Mouse (Mus musculus) Muller cell, postnatal 12 days (primary cell): Measurements from ENCODE around the gene Fgd4.
"Not testable (repeated sequence)": the region's sequence is repeated elsewhere in the genome, so short reads cannot be mapped to it uniquely, and the experiment has no call there.

ENCODE experiments used
- DNase-seq: peaks from one replicate; pipeline ENCODE4 v3.0.0-alpha.2; 2015; ENCODE audit errors: inconsistent ontology term

The Fgd4 gene

DNA sequence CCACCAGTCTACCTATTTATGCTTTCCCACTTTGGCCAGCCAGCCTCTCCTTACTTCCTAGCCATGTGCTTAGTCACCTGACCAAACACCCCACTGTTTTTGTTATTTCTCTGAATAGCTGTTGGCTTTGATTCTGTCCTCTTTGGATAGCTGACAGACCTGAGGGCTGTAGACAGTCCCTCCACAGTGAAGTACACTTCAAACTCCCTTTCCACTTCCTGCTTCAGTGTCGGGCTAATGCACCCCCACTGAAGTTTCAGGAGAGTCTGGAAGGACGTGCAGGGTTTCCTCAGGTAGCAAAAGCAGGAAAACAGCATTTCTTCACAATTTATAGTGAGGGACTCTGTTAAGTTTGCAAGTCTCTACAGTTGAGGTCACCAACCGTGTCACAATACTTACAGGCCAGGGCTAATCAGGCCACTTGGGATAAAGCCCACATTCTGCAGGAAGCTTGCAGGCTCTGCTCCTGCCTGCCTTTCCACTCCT, 57.4 kb downstream of the Fgd4 start:
- DNase-seq: peak; percentile 40

DNA sequence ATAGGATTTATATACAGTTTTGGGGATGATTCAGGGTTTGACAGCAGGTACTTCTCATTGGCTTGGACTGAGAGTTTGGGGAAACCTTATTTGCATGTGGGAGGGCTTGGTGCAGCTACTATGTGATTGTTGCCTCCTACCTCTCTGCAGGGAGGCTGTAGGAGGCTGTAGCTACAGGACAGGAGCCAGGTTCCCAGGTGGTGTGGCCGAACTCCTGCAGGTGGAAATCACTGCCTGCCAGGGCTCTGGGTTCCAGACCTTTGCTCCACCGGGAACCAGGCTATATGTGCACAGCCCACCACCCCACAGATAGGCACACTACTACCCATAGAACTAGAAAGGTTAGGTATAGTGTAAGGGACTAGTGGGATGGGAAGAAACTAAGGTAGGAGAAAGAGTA, 61.0 kb downstream of the Fgd4 start:
- DNase-seq: not testable (repeated sequence)

DNA sequence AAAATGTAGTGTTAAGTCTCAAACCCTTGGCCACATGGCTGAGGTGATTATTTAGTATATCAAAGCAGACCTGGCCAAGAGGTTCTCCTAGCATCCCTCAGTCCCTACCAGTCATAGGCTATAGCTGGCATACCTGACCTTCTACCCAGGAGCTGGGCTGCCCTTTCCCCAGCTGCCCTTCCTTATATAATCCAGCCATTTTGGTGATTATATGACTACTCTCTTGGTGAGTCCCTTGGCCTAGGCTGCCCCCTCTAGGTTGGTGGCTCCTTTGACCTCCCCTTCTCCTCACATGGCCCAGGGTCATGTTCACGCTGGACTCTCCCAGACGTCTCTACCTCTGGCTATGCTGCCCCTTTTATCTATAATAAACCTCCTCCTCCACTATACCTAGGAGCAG, 65.1 kb downstream of the Fgd4 start:
- no peak for DNase-seq

DNA sequence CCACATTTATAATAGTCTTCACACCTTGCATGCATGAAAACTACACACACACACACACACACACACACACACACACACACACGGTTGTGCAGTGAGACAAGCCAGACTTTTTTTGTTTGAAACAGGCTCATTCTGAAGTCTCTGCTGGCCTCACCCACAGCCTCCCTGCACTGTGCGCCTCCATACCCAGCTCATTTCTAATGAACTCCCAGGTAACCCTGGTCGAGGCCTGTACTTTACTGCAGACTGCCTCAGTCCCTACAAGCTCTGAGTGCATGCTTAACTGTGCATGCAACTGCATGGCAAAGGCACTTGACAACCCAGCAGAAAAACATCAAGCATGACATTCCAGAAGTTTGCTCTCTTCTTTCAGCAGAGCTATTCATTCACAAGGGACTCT, 72.3 kb downstream of the Fgd4 start:
- DNase-seq: no peak

DNA sequence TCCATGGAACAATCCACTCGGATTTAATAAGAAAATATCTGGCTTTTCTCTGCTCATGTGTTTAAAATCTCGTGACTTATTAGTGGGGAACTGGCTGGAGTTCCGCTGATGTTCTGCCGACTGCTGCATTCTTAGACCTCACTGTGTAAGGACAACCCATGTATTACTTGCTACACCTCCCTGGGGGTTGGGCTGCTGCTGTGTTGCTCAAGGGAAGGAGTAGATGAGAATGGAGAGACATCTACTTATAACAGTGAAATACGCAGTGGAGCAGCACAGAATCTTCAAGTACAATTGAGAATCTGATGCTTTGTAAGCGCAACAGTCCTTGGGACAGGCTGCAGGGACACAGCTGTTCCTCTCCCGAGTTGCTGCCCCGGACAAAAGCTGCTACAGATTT, 73.1 kb downstream of the Fgd4 start:
- DNase-seq: peak; percentile 62

DNA sequence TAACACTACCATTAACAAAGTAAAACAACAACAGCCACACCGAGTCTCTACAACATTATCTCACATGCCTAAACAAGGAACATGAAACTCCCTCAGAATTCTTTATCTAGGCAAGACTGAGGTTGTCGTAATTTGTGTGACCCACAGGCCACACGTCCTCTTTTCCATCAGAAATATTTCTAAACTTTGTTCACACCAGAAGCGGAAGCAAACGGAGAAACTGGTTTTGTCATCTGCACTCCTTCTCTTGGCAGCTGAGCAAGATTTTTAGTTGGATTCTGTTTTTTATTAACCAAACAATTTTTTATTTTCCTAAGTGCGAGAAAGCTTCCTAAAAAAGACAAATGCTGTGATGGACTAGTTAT, 73.6 kb downstream of the Fgd4 start:
- DNase-seq: peak; percentile 35

DNA sequence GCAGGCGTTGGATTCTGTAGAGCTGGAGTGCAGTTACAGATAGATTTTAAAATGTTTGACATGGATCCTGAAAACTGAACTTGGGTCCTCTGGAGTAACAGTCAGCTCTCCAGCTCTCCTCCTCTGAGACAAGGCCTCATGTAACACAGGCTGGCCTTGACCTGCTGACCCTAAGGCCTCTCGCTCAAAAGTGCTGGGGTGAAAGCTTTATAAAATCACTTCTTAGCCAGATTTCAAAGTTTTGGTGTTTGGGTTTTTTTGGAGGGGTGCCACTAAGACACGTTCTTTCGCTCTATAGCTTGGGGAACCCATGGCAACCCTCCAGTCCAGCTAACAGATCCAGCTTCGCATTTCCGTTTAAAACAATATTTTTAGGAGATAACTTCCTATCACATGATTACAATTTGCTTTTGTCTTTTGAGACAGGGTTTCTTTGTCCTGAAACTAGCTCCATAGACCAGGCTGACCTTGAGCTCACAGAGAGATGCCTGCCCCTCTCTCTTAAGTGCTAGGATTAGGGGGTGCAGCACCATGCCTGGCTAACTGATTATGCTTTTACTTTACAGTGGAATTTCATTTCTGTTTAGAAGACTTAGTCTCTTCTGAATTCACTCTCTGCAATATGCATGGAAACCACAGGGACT, 74.1 kb downstream of the Fgd4 start:
- DNase-seq: peak; percentile 12

DNA sequence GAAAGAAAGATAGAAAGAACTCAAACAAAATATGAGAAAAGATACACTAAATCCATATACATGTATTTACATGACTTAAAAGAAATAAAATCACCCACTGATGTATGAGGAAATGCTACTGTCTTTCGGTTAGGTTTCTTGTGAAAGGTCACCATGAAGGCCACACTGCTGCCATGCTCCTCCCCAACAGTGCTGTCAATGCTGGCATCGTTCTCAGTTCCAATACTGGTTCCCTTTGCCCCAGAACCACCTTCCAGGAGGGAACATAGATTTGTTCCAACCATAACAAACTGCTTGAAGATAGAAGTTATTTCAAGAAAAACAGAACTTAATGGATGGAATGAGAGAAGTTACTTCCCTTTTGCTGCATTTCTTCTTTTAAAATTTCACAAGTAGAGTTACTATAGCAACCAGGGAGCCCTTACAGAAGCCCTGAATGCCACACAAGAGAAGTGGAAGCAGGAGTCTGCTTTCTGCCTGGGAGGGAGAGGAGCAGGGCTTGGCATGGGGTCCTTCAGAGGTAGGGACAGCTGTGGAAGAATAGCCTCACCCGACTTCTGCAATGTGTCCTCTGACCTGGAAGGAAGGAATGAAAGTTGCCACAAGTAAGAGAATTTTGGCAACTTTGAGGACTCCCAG, 75.0 kb downstream of the Fgd4 start:
- DNase-seq: peak; percentile 16

DNA sequence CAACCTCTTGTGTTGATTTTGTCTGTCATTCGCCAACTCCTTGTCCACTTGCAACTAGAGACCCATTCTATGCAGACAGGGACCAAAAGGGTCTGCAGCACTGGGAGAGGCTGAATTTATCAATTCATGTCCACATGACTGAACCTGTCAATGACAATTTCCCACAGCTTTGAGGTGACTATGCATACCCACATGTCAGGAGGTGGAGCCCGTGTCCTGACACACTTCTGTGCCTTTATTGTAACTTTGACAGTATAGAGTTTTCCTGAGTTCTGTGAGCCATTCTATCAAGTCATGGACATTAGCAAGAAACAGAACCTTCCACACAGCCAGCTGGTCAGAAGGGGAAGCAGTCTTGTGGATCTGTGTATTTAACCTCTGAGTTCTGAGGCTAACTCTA, 76.7 kb downstream of the Fgd4 start:
- no peak for DNase-seq

DNA sequence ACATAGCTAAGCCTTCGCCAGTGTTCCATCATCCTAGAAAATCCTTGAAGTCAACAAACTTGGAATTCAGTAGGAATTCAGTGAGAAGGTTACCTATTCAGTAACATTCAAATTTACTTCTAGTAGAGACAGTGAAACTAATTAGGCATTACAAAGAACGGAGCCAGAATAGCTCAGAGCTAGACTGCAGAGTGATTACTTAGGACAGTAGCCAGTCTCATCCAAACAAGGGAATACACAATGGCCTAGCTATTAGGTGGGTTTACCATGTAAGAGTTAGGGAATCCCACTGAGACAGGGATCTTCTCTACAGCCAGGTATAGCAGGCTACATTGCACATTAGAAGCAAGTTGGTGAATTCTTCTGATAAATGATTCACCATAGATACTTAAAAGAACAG, 77.5 kb downstream of the Fgd4 start:
- DNase-seq: not testable (repeated sequence)

DNA sequence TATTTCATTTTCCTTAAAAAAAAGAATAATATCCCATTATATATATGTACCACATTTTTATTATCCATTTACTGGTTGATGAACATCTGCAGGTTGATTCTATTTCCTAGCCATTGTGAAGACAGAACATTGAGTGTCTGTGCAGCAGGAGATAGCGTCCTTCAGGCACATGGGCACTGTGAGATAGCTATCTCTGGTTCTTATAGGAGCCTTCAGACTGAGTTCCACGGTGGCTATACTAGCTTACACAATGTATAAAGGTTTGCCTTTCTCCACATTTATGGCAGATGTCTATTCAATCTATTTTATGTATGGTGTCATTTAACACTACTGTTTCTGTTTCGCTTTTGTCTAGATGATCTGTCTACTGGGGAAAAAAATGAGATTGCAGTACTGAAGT, 98.9 kb downstream of the Fgd4 start:
- DNase-seq: no peak

DNA sequence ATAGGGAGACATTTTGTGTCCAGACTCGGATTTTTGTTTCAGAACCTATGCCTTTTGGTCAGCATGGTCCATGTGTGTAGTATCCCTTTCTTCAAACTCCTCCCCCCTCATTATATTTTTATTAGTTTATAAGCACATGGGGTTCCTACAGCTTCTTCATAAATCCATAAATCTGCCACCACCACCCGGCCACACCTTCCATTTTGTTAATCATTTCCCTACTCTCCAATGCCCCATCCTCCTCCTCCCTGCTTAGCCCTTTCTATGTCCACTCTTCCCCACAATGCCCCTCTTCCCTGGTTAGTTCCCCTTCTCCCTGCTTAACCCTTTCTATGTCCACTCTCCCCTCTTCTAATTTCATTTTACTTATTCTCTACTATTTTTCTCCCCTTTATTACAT, 99.4 kb downstream of the Fgd4 start:
- no peak for DNase-seq

DNA sequence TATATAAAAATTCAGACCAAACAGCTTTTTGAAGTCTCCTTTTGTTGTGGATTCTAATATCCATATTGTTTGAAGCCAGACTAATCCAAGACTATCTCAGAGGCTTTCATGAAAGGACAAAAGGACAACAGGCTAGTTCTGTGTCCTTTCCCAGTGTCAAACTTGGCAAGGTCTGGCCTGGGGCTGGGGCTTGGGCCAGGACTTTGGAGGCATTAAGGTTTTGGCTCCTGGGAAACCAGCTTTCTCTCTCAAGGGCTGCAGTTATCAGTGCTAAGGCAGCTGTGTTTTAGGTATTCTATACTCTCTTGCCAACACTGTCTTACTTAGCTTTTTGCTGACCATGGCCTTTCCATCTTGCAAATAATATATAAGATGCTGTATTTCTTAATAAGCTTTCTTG, 101.6 kb downstream of the Fgd4 start:
- peak; percentile 68 for DNase-seq

DNA sequence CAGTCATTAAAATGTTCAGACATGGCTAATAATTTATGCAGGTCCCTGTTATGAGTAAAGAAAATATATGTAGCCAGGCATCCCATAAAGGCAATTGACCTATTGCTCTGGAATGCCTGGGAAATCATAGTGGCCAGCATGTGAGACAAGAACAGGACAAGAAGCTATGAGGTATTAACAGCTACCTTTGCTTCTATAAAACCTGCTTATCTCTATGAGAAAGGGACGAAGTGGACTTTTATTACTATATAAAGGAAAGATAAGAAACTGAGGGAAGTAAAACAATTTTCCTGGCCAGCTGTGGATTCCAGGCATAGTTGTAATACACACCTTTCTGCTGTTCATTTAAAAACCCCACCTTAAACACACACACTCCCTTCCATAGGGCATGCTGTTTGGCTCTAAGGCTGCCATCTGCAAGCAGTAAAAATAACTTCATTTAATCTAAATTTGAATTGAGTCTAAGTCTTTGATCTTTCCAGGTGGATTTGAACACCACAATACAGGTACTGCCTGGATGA, 114.8 kb downstream of the Fgd4 start:
- no peak for DNase-seq

DNA sequence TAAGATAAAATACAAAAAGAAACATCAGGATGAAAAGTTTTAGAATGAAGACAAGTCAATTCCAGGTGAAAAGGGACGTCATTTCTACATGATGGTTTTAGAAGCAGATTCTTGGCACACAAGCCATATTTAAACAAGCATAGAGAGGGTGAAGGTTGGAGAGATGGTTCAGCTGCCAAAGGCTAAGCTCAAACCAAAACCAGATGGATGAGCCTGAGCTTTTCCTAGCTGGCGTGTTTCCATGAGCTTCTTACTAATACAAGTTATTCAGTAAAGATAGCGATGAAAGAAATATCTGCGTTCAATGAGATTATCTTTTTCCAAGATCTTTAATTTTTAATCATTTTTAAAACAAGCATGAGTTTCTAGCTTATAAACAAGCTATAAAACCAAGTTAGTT, 115.7 kb downstream of the Fgd4 start:
- DNase-seq: no peak

DNA sequence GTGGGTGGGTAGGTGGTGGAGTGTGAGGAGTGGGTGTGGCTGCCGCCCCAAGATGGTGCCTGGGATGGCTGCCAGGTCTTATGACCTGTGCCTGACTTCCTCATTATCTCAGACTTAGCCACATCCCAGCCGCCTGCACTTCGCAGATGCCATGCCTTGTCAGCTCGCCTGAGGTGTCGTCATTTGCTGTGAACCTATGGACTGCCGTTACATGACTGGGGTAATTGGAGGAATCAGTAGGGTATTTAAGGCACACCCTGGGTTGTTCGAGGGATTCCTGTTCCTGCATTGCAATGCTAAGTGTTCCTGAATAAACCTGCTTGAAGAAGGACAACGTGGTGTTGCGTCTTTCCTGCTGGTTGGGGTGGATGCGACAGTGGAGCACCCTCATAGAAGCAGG, 126.9 kb downstream of the Fgd4 start:
- not testable (repeated sequence) for DNase-seq

DNA sequence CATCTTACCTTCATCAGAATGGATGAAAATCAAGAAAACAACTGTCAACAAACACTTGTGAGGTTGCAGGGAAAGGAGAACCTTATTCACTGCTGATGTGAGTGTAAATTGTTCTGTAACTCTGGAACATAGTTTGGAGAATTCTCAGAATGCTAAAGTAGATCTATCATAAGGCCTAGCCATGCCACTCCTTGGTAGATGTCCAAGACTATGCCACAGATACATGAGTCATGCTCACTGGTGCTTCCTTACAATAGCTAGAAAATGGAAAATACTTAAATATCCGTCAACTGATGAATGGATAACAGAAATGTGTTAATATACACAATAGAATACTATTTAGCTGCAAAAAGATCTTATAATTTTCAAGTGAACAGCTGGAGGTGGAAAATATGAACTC, 150.3 kb downstream of the Fgd4 start:
- peak; percentile 79 for DNase-seq

DNA sequence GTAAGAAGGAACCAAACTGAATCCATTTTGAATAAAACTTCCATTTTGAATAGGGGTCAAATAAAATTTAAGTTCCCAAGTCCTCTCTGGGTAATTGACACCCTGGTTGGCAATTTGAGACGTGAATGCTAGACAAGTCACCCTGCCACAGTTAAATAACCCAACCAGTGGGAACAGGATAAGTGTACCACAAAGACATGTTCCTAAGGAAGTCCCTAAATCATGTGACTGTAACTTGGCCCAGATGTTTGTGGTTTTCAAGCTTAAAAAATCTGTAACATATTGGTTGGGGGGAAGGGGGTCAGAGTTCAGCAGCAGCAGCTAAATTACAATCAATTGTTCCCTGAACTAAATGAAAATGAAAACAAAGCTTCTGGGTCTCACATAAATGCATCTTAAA, 161.9 kb downstream of the Fgd4 start:
- DNase-seq: no peak

DNA sequence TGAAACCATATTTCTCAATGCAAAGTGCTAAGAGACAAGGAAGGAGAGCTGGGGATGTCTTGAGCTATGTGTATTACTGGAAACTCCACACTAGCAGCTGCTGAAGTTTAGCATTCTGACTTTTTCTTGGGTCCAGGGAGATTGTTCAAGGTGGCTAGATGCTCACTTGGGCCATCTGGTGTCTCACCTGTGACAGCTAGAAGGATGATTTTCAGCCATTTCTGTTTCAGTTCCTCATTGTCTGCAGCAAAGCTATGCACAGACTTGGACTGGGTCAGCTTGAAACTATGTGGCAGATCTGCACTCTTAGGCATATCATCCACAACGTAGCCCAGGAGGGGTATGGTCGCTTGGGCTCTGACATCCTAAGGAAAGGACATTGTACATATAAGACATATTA, 177.9 kb downstream of the Fgd4 start:
- DNase-seq: no peak

DNA sequence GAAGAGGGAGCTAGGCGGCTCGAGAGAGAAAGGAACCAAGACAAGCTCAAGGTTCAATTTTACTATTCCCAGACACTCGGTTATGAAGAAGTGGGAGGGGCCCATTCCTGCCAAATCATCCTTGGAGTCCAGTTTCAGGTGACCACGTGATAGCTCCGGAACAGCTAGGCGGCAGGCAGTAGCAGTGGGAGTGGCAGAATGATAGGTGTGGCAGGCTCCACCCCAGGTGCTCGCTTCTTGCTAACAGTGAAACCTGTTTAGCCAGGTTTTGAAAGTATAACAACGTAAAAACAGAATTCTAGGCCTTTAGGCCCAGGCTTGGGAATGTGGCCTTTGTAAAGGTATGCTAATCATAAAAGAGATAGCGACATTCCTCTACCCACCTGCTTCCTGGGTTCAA, 233.1 kb downstream of the Fgd4 start:
- not testable (repeated sequence) for DNase-seq
